Mouse (Mus musculus) retina, postnatal 1 day (tissue): ENCODE results near the gene Gabrg3.

Source experiments
- DNase-seq: peaks from one replicate; pipeline ENCODE4 v3.0.0-alpha.2; 2012

The Gabrg3 gene

DNA sequence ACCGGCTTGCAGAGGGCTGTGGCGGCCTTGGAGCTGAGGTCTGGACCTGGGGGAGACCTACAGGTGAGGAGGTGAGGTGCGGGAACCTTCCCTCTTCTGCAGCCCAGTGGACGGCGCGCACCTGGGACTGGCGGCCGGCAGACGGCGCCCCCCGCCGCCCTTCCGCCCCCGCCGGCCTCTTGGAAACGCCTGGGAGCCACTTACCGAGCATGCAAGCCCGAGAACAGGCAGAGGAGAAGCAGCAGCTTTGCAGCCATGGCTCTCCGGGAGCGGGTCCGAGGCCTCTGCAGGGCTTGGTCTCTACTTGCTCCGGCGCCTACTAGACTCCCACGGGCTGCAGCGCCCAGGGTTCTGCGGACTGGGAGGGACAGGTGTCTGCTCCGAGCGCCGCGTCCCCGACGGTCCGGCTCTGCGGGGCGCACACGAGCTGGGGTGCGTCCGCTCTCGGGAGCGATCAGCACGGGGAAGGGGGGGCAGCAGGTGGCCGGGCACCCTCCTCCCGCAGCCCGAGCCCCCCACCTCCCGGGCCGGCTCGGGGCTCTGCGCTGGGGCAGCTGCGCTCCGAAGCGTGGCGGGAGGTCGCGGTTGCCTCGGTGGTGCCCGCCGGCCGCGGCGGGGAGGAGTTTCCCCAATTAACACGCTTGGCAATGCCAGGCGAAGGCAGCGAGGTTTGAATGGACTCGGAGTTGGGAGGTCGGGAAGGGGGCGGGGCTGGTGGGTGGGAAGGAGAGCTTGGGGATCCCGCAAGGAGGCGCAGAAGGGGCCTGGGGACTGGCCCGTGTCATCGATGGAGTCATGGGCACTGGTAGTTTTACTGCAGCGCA is at the start of gene Gabrg3:
Gabrg3 (minus strand) TSS at position 672 of the 824 bp plus-strand sequence.
- DNase-seq, result peak; percentile 90

DNA sequence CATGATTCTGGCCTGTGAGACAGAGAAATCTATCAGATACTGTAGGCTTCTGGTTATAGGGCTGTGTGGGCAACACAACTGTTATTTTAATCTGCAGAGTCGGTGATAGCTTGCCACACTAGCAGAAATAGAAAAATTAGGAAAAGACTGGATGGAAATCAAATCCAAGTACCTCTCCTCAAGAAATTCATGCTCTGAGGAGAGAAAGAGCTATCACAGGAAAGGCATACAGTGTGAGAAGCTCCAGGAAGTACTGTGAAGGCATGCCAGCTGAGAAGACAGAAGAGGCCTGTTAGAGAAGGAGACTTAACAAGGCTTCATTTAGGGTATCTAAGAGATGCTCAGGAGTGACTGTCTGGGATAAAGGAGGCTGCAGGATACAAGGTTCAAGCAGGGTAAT is 35.7 kb upstream of the Gabrg3 start:
- DNase-seq, result no peak

DNA sequence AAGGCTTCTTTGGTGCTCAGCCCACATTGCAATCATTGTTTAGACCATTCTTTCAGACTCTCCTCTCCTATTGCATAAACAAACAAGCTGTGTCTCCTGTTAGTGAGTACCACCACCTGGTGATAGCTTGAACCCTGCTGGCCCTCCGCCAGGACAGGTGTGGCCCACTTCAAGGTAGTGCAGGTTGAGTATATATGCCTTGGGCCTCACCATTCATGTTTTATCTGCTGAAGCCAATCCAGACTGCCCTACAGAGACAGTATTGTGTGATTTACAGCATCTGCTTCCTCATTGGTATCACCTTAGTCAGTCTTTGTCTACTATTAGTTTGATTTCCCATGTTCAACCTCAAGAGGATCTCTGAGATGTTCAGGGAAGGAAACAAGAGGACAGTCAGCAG is 34.1 kb upstream of the Gabrg3 start:
- no peak for DNase-seq

DNA sequence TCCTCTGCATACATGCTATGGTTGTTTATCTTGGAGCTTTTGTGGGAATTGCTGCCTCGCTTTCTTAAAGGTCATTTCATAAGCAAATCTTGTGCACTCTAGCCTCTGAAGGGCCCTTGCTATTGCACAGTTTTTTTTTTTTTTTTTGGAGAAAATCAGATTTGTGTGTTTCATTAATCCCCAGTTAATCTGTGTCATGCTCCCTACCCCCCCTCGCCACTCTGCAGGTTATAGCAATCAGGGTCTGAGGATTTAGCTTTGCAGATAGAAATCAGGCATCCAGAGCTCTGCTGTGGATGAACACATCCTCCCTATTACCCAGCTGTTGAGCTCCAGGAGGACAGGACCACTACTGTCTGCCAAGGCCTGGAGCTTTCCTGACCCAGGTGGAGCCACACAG is 32.4 kb upstream of the Gabrg3 start, which contains the start of gene Gabrb3:
Gabrb3 (plus strand) TSS at position 301 of the 400 bp plus-strand sequence.
- peak; percentile 33 for DNase-seq

DNA sequence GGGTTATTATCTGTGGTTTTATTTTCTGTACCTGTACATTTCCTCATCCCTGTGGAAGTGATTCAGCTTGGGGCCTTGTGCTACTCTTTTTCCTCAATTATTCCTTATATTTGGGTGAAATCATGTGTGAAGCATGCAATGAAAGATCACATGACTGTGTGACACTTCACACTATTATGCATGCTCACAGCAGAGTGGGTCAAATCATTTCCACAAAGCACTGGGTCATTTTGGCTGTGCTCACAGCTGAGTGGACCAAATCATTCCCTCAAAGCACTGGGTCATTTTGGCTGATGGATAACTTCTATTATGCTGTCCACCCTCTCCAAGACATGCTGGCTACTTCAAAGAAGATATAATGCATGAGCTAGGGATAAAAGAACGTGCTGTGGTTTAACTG is 25.9 kb upstream of the Gabrg3 start:
- no peak for DNase-seq

DNA sequence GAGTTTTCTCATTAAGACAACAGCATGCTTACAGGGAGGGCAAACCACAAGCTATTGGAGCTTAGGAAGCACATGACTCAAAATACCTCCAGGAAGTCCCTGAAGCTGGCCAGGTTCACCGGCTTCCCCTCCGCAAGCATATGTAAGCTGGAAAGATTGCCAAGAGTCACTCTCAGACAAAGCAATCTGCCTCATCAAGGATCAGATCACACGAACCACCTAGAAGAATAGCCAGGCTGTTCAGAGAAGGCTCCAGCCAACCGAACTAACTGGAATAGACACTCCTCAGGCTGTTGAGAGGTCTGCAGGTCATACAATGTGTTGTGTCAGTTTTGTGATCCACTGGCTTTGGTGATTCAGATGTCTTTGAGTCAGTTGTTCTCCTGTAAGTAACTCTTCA is 24.2 kb upstream of the Gabrg3 start:
- peak; percentile 18 for DNase-seq

DNA sequence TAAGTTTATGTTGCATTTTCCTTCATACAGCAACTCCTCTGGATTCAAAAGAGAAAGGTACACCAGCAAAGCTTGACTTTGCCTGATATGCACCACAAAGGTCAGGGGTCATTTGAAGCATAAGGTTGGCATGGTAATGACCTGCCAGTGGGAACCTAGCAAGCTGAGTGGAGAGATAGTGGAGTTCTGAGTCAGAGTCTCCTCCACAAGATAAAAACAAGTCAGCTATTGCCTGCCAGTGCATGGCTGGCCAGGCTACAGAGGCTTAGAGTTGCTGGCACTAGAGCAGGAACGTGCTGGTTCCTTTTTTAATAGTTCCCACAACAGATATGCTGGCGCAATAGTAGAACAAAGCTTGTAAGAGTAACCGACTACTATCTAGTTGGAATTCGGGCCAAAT is 6.6 kb upstream of the Gabrg3 start:
- no peak for DNase-seq

DNA sequence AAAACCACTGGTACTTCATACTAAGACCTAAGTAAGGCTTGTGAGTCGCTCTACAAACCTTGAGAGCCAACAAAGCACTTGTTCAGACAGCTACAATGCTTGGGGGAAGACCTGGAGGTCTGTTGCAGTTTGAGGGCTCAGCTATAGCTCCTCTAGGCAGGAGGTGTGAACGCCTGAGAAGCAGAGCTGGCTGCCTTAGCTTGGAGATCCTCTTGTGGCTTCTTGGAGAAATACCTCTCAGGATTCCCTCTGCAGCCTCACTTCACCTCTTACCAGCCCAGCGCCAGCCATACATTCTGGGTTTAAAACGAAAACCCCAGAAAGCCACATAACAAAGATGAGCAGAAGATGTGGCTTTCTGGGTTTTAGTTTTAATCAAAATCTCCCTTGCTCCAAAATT is 3.1 kb upstream of the Gabrg3 start:
- DNase-seq, result peak; percentile 5

DNA sequence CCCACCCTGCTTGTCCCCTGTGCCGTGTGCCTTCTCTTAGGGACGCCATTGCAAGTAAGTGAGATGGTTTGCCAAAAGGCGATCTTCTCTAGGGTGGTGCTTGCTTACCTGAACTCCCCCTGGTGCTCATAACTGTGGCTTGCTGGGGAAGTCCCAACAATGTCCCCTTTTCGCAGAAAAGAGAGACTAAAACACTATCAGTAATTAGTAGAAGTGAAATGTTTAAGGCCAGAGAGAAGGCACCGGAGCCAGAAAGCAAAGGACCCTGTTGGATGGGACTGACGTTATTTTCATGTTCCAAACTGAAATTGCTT is 310 bp upstream of the Gabrg3 start:
- DNase-seq, result no peak

DNA sequence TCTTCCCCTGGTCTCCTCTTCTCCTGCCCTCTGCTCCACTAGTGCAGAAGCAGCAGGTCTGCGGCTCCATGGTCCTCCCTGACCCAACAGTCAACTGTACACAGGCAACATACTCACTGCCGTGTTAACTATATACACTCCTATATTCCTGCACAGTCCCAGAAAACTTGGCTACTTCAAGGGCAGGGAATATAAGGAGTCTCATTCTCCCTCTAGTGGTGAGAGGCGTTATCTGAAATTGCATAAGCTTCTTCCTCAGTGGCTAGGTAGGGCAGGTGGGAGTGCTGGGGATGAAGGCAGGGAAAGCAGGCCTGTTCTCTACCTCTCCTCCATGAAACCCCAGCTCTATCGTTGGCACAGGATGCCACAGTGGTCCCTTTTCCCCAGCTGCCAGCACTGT is 2.9 kb downstream of the Gabrg3 start:
- DNase-seq, result peak; percentile 77

DNA sequence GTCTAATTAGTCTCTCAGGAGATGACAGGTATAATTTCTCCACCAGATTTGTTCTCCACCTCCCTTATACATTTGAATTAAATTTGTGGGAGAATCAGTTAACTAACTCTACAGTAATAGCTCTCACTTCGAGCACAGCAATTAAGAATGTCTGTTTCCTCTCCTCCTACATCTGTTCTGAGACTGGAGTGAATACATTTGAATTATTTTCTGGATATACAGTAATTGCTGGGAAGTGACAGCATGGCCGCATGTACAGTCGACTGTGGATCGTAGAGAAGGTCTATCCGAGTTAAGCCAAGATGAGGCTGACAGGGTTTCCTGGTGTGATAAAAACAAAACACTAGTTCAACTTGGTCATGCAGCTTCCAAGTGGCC is 21.0 kb downstream of the Gabrg3 start:
- no peak for DNase-seq

DNA sequence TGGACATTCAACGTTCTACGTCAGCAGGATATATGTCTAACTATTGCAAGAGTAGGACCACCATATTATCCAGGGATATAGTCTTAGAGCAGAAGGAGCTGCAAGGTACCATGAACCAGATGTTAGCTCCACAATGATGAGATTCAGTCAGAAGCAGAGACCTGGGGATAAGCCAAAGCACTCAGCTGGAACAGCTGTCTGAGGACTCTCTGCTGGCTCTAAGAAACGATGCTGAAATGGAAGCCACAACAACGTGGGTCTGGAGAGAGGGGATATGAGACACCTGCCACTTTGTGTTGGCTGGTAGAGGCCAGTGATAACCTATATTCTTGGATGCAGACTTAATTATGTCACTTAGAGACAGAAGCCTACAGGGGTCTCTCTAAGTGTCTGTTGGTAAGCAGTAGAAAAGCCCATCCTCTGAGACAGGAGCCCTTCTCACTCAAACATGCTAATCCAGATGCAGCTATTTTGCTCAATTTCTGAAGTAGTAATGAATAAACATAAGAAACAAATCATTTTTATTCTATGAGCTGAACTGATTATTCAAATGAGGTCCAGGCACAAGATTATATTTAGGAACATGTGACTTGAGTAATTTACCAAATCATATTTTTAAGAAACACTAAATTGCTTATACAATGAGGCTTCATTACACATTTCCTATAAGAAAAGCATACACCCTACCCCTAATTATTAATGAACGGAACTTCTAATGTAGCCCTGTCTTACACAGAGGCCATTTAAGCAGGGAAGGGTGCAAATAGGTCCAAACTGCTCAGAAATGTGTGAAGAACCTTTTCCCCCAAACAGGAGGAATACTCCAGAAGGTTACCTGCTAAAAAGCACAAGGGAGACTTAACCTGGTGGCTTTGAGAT is 21.6 kb downstream of the Gabrg3 start:
- DNase-seq, result no peak

DNA sequence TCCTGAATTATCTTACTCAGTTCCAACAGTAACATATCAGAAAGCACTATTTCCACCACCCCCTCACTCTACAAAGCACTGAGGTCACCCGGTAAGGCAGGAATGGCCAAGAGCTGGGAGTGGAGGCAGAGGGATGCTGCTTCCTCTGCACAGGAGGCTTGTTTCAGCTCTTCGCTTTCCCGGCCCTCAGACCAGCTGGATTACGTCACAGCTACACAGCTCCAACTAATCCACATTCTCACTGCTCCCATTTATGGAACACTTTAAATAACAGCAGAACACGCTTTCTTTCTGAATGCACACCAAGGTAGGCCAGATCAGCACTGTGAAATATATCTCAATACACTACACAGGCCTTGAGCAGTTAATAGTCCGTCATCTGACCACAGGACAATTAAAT is 23.2 kb downstream of the Gabrg3 start:
- DNase-seq, result no peak

DNA sequence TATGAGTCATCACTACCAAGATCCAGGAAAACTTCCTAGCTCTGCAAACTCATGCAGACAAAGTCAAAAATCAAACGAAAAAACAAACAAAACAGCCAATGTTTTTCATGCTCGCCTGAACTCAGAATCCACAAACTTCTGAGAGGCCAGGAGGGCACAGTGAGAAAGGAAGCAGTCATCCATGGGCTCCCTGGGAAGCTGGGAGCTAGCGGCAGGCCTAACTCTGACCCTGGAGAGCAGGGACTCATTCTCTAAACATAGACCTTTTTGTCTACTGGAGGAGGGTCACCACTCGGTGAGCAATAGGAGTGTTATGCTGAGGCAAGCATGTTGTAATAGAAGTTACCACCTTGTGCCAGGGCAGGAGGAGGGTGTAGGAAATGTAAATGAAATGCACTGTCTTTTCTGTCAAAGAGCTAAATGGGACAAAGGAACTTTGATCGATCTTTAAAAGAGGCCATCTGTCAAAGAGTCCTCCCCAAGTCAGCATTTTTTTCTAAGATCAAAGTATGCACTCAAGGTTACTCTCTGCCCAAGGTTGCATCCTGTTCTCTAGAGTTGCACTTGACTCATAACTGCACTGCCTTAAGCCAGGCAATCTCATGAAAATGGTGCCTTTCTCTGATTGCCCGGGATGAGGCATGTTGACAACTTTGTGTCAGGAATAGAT is 29.0 kb downstream of the Gabrg3 start:
- no peak for DNase-seq

DNA sequence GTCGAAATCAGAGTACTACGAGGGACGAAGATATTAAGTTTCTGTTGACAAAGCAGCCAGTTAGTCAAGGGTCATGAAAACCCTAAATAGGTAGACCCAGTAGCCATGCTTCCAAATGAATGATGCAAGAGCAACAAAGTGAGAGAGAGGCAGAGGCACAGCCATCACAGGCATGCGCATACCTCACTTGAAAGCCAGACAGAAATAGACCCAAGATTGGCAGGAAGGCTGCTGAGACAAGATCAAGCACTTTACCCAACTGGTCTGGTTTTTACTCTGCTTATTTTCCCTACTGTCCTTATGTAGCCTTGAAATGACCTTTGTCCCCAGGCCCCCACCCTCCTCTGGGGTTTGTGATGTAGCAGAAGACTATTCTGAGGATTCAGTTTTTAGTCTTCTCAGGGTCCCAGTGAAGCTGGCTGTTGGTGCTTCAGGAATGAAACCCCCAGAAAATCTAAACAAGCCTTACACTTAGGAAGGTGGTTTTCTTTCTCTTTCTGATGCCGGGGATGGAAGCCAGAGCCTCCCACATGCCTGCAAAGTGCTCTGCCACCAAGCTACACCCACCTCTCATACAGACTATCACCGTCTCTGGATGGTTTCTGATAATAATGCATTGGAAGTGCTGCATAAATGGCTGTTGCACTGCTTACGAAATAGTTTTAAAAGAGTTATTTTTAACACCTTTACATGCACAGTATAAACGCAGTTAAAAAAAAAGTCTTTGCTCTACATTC is 30.3 kb downstream of the Gabrg3 start:
- DNase-seq, result no peak

DNA sequence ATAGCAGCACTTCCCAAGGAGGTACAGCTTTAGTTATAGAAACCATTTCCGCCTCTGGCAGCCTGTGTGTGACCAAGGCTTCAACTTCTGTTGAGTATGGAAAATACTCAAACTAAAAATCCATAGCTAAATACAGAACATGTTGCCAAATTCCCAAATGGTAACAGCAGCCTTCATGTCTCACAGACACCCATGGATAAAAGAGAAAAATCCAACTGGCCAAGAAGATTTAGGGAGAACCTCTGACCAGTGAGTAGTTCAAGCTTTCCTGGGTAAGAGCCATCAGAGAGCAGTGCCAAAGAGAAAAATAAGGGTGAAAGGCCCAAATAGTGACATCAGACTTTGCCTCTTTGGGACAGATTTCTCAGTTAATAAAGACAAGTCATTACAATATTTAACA is 38.2 kb downstream of the Gabrg3 start:
- DNase-seq, result no peak

DNA sequence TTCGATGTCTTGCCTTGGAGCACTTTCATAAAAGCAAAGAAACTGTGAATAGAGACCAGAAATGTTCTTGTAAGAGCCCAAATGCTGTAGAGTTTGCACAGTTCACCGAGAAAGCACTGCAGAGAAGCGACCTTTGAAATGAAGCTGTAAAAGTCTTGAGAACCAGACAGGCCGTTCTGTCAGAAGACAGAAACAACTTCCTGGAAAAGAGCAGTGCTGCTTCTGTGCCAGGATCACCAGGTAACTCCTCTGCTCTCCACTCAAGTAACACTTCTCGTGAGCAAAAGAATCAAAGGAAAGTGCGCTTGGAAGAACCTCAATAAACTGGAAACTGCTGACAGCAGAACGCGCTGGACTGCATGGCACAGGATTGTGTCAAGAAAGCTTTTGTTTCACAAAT is 45.1 kb downstream of the Gabrg3 start:
- no peak for DNase-seq

DNA sequence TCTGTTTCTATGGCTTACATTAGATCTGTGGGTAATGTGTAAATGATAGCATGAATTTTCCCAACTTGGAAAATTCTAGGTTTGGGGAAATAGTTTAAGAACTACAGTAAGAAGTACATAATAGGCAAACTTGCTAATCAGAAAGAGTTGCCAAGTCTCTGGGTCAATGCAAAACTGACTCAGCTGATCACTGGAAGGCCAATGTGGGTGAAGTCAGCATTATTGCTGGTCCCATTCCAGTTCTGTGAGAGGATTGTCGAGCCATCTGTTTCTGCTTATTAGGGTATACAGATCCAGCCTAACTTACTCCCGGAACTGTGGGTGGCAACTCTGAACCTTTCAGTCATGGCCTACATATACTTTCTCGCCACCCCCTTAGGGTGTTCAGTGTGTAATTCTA is 55.8 kb downstream of the Gabrg3 start:
- no peak for DNase-seq

DNA sequence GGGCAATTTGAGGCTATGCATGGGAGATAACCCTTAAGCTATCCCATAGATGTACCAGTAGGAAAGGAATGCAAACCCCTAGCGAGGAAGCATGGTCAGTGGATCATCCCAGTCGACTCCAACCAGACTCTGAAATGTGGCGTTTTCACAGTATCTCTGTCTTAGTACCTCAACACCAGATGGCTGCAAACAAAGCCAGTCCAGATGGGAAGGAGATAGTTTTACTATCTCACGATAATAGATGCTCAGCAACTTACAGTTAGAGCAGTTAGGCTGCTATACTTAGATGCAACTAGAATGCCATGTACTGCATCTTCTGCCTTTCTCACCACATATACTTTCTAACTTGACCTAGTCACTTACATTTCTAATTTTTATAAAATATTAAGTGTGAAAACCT is 56.7 kb downstream of the Gabrg3 start:
- DNase-seq, result no peak

DNA sequence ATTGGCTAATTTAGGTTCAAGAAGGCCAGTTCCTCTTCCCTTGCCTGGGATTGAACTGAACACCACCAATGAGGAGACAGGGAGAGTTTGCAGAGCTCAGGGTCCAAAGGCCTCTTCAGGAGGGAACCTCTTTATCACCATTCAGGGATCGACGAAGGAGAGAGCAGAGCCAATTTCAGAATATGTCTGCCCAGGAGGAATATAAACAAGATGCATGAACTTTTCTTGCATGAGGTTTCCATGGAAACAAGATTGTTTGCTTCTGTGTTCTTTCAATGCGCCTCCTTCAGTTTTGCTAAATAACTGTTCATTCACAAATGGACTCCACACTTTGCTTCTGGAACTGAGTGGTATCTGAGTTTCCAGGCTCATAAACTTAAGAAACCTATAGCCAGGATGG is 62.5 kb downstream of the Gabrg3 start:
- DNase-seq, result no peak

DNA sequence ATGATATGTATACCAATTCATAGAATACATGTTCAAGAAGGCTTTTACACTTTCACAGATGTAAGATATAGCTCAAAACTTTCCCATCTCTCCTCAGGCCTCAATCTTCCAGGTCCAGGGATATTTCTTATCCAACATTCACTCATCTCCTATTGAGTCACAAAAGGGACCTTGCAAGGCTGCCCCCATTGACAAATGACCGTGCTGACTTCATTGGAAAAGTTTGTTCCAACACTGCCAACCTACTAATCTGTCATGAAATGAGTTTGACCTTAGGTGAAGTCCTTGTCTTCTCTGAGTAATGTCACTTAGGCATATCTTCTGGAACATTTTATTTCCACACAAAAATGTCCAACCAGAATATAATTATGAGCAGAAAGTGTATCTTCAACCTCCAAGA is 64.9 kb downstream of the Gabrg3 start:
- DNase-seq, result no peak

DNA sequence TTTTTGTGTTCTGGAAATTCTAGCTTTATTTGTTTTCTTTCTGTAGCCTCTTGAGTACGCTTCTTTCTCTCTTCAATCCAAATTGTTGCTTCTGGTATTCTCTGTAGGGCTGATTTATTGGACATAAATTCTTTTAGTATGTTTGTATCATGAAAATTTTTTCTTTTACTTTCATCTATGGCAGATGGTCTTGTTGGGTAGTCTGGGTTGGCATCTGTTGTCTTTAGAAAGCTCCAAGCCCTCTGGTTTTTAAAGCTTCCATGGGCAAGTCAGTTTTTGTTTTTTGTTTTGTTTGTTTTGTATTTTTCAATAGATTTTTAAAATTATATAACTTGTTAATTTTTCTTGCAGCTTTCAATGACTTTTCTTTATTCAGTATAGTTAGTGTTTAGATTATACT is 72.0 kb downstream of the Gabrg3 start:
- no peak for DNase-seq

DNA sequence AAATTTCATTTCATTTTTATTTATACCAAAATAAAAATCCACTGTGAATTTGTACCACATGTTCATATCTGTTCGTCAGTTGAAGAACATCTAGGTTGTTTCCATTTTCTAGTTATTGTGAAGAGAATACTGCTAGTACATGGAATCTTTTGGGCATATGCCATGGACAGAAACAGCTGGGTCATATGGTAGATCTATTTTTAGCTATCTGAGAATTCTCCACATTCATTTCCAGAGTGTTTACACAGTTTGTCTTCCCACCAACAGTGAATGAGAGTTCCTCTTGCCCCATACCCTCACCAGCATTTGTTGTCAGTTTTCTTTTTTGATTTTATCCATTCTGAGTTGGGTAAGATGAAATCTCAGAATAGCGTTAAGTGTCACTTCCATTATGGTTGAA is 75.0 kb downstream of the Gabrg3 start:
- DNase-seq, result no peak
